In genomic region chr16:11154500-11154899, GRCm38 (mm10) we compare ENCODE assay signal across 17 mouse cellular contexts. TPM values are rescaled to one million over a fixed set of nuclear protein-coding genes. Genes with fewer than 3 reads are reported as not detected.
DNase-seq lines count a peak whose midpoint lies in the region; ATAC-seq and TF ChIP-seq lines count a peak whose summit lies in the region.
"Had no signal": no experiment of that assay in that cellular context is flagged by ENCODE, and none has a peak within 500 bp of the region (broad histone marks: within the 10 kb centered on the region; RNA-seq: fewer than 3 reads in every experiment).

No protein-coding gene starts in this region.

- peaks cover 82% of the 10 kb centered on the region for H3K36me3 ChIP-seq in liver, postnatal 0 days (replicated peaks; ENCODE audit: insufficient read depth, low read length)
- peaks cover 30% of the 10 kb centered on the region for H3K36me3 ChIP-seq in liver, embryonic 11.5 days (ENCODE audit: control insufficient read depth, insufficient read depth, low read length)

- H3K4me2 ChIP-seq in liver, postnatal 0 days (ENCODE audit: low read depth, low read length), result no peak overlapping the region
- no peak overlapping the region for H3K4me2 ChIP-seq in liver, embryonic 11.5 days
- H3K4me2 ChIP-seq: embryonic facial prominence, embryonic 13.5 days; heart, embryonic 15.5 days; neural tube, embryonic 13.5 days had no signal

- ATAC-seq in liver, postnatal 0 days, result no peak
- ATAC-seq in liver, embryonic 11.5 days (replicated peaks; ENCODE audit: low FRiP score), result no peak
- ATAC-seq: intestine, embryonic 16.5 days had no signal

- H3K4me3 ChIP-seq in gastrocnemius, adult 2 months, result no peak overlapping the region
- H3K4me3 ChIP-seq in liver, postnatal 0 days (ENCODE audit: low read depth, low read length), result no peak overlapping the region
- no peak overlapping the region for H3K4me3 ChIP-seq in liver, embryonic 11.5 days (ENCODE audit: low read depth, low read length)
- H3K4me3 ChIP-seq: embryonic facial prominence, embryonic 13.5 days; heart, embryonic 15.5 days; hindbrain, embryonic 10.5 days; neural tube, embryonic 13.5 days had no signal

- H3K9me3 ChIP-seq in liver, postnatal 0 days (ENCODE audit: low read length), result 0 out of 2 replicates have a peak, but pooled peaks cover 2% of the 10 kb centered on the region
- no peaks in the 10 kb centered on the region for H3K9me3 ChIP-seq in liver, embryonic 11.5 days (ENCODE audit: control insufficient read depth, low read length)
- H3K9me3 ChIP-seq: embryonic facial prominence, embryonic 13.5 days; heart, embryonic 15.5 days; neural tube, embryonic 13.5 days had no signal

- intact Hi-C loops in gastrocnemius, adult 2 months (cut with DNase I), result no loop called here
- intact Hi-C loops in gastrocnemius, postnatal 36 days (cut with DNase I), result no loop called here

- no peaks in the 10 kb centered on the region for H3K27me3 ChIP-seq in liver, postnatal 0 days (ENCODE audit: insufficient read depth, low read length)
- no peaks in the 10 kb centered on the region for H3K27me3 ChIP-seq in liver, embryonic 11.5 days (replicated peaks; ENCODE audit: control insufficient read depth, insufficient read depth, low read length)
- H3K27me3 ChIP-seq: embryonic facial prominence, embryonic 13.5 days; heart, embryonic 15.5 days; neural tube, embryonic 13.5 days had no signal

- no peaks in the 10 kb centered on the region for H3K4me1 ChIP-seq in liver, postnatal 0 days (ENCODE audit: insufficient read depth)
- H3K4me1 ChIP-seq in liver, embryonic 11.5 days (replicated peaks; ENCODE audit: control insufficient read depth, insufficient read depth, low read length), result no peaks in the 10 kb centered on the region
- H3K4me1 ChIP-seq: embryonic facial prominence, embryonic 13.5 days; heart, embryonic 15.5 days; hindbrain, embryonic 10.5 days; neural tube, embryonic 13.5 days had no signal

- no peak overlapping the region for H3K9ac ChIP-seq in liver, postnatal 0 days (replicated peaks)
- no peak overlapping the region for H3K9ac ChIP-seq in liver, embryonic 11.5 days (ENCODE audit: low read depth, low read length)
- H3K9ac ChIP-seq: embryonic facial prominence, embryonic 13.5 days; heart, embryonic 15.5 days; neural tube, embryonic 13.5 days had no signal

- TF ChIP-seq CTCF in gastrocnemius, adult 2 months (IDR thresholded peaks at IDR 0.05), result peak; percentile 41
- TF ChIP-seq CTCF in liver, postnatal 0 days (IDR thresholded peaks at IDR 0.05; ENCODE audit: low read depth), result peak; percentile 44

- no peak for DNase-seq in gastrocnemius, adult 2 months
- DNase-seq in gastrocnemius, postnatal 36 days, result no peak
- no peak for DNase-seq in liver, postnatal 0 days
- DNase-seq in liver, embryonic 11.5 days (ENCODE audit: low spot score), result no peak
- DNase-seq in 416B (ENCODE audit: low read depth) (peak; percentile 27), R1 (ENCODE audit: low read depth, low spot score) (peak; percentile 56)
- DNase-seq in spleen, postnatal 36 days (ENCODE audit: low spot score in 2 of 2), result no peak
- DNase-seq in right cerebral cortex, postnatal 25 days, result no peak
- DNase-seq: cerebellum, adult 11-12 months; kidney, postnatal 14 days; right cerebral cortex, postnatal 4 days; thymus, postnatal 25 days had no signal

- H3K27ac ChIP-seq in gastrocnemius, adult 2 months, result no peak overlapping the region
- no peak overlapping the region for H3K27ac ChIP-seq in liver, postnatal 0 days (ENCODE audit: low read depth)
- no peak overlapping the region for H3K27ac ChIP-seq in liver, embryonic 11.5 days (ENCODE audit: low read depth, low read length)
- H3K27ac ChIP-seq: embryonic facial prominence, embryonic 13.5 days; heart, embryonic 15.5 days; hindbrain, embryonic 10.5 days; neural tube, embryonic 13.5 days had no signal

- TF ChIP-seq EP300 in liver, postnatal 0 days (IDR thresholded peaks at IDR 0.05; ENCODE audit: low read depth), result no peak

RNA-seq across cellular contexts. Expression of gene Txndc11, which starts 20.1 kb away (rescaled TPM):
- total RNA-seq in gastrocnemius, adult 2 months (2021), result 1 to 10 TPM; 8.1 to 8.3 TPM
- total RNA-seq in gastrocnemius, postnatal 36 days (2021), result 1 to 10 TPM; 7.6 to 8.6 TPM
- 17.9 TPM in 2 replicates for polyA plus RNA-seq in liver, postnatal 0 days (2015; fragmentation: Nextera tagmentation; extraction: Ambion mirVana)
- polyA plus RNA-seq in liver, embryonic 11.5 days (2014; fragmentation: Nextera tagmentation; extraction: Ambion mirVana), result 36.5 and 38.0 TPM in 2 replicates

RNA-seq across cellular contexts. Expression of gene Zc3h7a, which starts 21.7 kb away (rescaled TPM):
- total RNA-seq in gastrocnemius, adult 2 months (2021), result 10 to 100 TPM; 17.0 to 20.0 TPM
- total RNA-seq in gastrocnemius, postnatal 36 days (2021), result 10 to 100 TPM; 13.8 to 19.0 TPM
- 18.5 and 22.5 TPM in 2 replicates for polyA plus RNA-seq in liver, postnatal 0 days (2015; fragmentation: Nextera tagmentation; extraction: Ambion mirVana)
- polyA plus RNA-seq in liver, embryonic 11.5 days (2014; fragmentation: Nextera tagmentation; extraction: Ambion mirVana), result 87.9 and 92.2 TPM in 2 replicates

RNA-seq across cellular contexts. Expression of gene Rsl1d1, which starts 48.6 kb away (rescaled TPM):
- 10 to 100 TPM; 42.5 to 51.0 TPM for total RNA-seq in gastrocnemius, adult 2 months (2021)
- total RNA-seq in gastrocnemius, postnatal 36 days (2021), result 10 to 100 TPM; 40.2 to 50.7 TPM
- polyA plus RNA-seq in liver, postnatal 0 days (2015; fragmentation: Nextera tagmentation; extraction: Ambion mirVana), result 60.7 and 61.7 TPM in 2 replicates
- 313 and 345 TPM in 2 replicates for polyA plus RNA-seq in liver, embryonic 11.5 days (2014; fragmentation: Nextera tagmentation; extraction: Ambion mirVana)

Comparison
In these comparisons a context has a peak if more than half of its experiments do, and no peak if none do; other contexts are left out.
1. DNase-seq: peak in 416B (single experiment) and R1 (single experiment); none in gastrocnemius, adult 2 months (single experiment), gastrocnemius, postnatal 36 days (0 of 2), liver, postnatal 0 days (single experiment), liver, embryonic 11.5 days (single experiment), spleen, postnatal 36 days (0 of 2) and right cerebral cortex, postnatal 25 days (single experiment).